Mouse (Mus musculus) heart, adult 8-10 months (tissue): ENCODE results near the gene Fut2. TPM values are rescaled to one million over a fixed set of nuclear protein-coding genes. Genes with fewer than 3 reads are reported as not detected.

Experiments
- DNase-seq: peaks from one replicate; pipeline ENCODE4 v3.0.0; 2022; ENCODE audit warnings: low spot score
- total RNA-seq, 4 experiments: library from RNA; stranded (reverse); gene quantifications; 2 replicates each; pipeline ENCODE4 v1.2.4; 2022

The Fut2 gene
- total RNA-seq, 4 experiments from 2014 or later: 0.19 to 1.5 (median 0.58) TPM

GRCm38 (mm10) chr7:45702809-45703520 is 36.8 kb upstream of the Fut2 start:
- no peak for DNase-seq

- no peak for DNase-seq
Observed at GRCm38 (mm10) chr7:45702316-45702715, 36.1 kb upstream of the Fut2 start.

GRCm38 (mm10) chr7:45701607-45702006 is 35.4 kb upstream of the Fut2 start:
- DNase-seq: no peak

- DNase-seq: no peak
Observed at GRCm38 (mm10) chr7:45701072-45701471, 34.9 kb upstream of the Fut2 start.

GRCm38 (mm10) chr7:45700301-45701015 is 34.3 kb upstream of the Fut2 start:
- peak; percentile 90 for DNase-seq

GRCm38 (mm10) chr7:45699523-45700141 is 33.4 kb upstream of the Fut2 start, which contains the start of gene Car11:
Car11 (plus strand) TSS chr7:45699843.
- DNase-seq: no peak

GRCm38 (mm10) chr7:45697894-45698293 is 31.7 kb upstream of the Fut2 start:
- no peak for DNase-seq

- DNase-seq: no peak
Observed at GRCm38 (mm10) chr7:45695098-45695497, 28.9 kb upstream of the Fut2 start.

- DNase-seq: no peak
Observed at GRCm38 (mm10) chr7:45693921-45694591, 27.9 kb upstream of the Fut2 start, which contains the start of gene Sec1. Sec1 (minus strand) TSS chr7:45694402.

GRCm38 (mm10) chr7:45692364-45692763 is 26.2 kb upstream of the Fut2 start:
- DNase-seq: no peak

- no peak for DNase-seq
Observed at GRCm38 (mm10) chr7:45689800-45690199, 23.6 kb upstream of the Fut2 start.

GRCm38 (mm10) chr7:45689099-45689498 is 22.9 kb upstream of the Fut2 start:
- no peak for DNase-seq

GRCm38 (mm10) chr7:45686841-45687240 is 20.6 kb upstream of the Fut2 start:
- DNase-seq: no peak

GRCm38 (mm10) chr7:45685811-45686210 is 19.6 kb upstream of the Fut2 start:
- DNase-seq: no peak

GRCm38 (mm10) chr7:45683396-45684050 is 17.3 kb upstream of the Fut2 start, which contains the start of gene Ntn5:
Ntn5 (plus strand) TSS chr7:45684022.
- no peak for DNase-seq

GRCm38 (mm10) chr7:45682144-45683126 is 16.2 kb upstream of the Fut2 start:
- peak; percentile 82 for DNase-seq

GRCm38 (mm10) chr7:45681046-45681736 is 15.0 kb upstream of the Fut2 start:
- DNase-seq: peak; percentile 73

GRCm38 (mm10) chr7:45679966-45680621 is 13.9 kb upstream of the Fut2 start:
- peak; percentile 77 for DNase-seq

- DNase-seq: no peak
Observed at GRCm38 (mm10) chr7:45678513-45678912, 12.3 kb upstream of the Fut2 start.
